Mouse (Mus musculus) cortical plate, adult 2 months (tissue): ENCODE data around the gene Myl3. TPM values are rescaled to one million over a fixed set of nuclear protein-coding genes. Genes with fewer than 3 reads are reported as not detected.

Experiments used
- H3K27ac ChIP-seq: fragments of 200-500 bp; 2 replicates; pipeline ENCODE4 v1.5.1; 2012; ENCODE audit warnings: low read length, control low read depth, inconsistent platforms; ENCODE audit not compliant: insufficient read depth
- H3K4me1 ChIP-seq: fragments of 200-500 bp; 2 replicates; pipeline ENCODE4 v1.6.1; 2011; ENCODE audit warnings: low read length; ENCODE audit not compliant: control insufficient read depth, insufficient read depth
- H3K4me3 ChIP-seq: fragments of 200-500 bp; 2 replicates; pipeline ENCODE4 v1.5.1; 2011; ENCODE audit warnings: mild to moderate bottlenecking, low read length, control low read depth; ENCODE audit not compliant: insufficient read depth
- CTCF ChIP-seq: fragments of 200-500 bp; IDR thresholded peaks from 2 replicates; pipeline ENCODE4 v1.5.1; 2011; ENCODE audit warnings: mild to moderate bottlenecking, control low read depth, low read length; ENCODE audit not compliant: insufficient read depth; ENCODE audit errors: extremely low read depth
- POLR2A ChIP-seq: fragments of 200-500 bp; IDR thresholded peaks from 2 replicates; pipeline ENCODE4 v1.6.1; 2011; ENCODE audit warnings: mild to moderate bottlenecking, low read length, control low read depth; ENCODE audit not compliant: insufficient read depth; ENCODE audit errors: extremely low read depth
- polyA plus RNA-seq: library from polyadenylated mRNA; depleted of rRNA; stranded (reverse); fragments of >200 nt; gene quantifications from 2 replicates; pipeline ENCODE4 v1.2.3, GENCODE M21; 2012

Myl3 gene
- polyA plus RNA-seq, 1 experiment, result 0.13 TPM

- TF ChIP-seq POLR2A (no peak), CTCF (no peak)
- H3K4me1 ChIP-seq, result no peaks in the 10 kb centered on the region
- no peak overlapping the region for H3K4me3 ChIP-seq
- no peak overlapping the region for H3K27ac ChIP-seq
Observed at GRCm38 (mm10) chr9:110757816-110758215, 16.2 kb downstream of the Myl3 start.

DNA sequence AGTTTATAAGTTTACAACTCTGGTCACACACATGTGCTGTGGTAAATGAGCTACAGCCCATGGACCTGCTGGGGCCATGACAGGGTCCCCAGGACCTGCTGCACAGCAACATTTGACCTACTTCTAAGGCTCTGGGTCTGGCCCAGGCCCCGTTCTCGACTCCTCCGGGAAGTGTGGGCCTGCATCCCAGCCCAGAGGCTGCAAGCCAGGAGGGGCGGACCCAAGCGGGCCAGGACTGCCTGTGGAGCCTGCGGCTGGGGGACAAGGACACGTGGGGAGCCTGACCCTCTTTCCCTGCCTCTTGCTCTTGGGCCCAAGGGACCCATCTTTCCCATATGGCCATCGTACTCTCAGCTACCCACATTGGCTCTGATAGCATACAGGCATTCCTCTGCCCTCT is 16.9 kb downstream of the Myl3 start:
- Histone ChIP-seq H3K27ac (no peak overlapping the region), H3K4me1 (no peaks in the 10 kb centered on the region), H3K4me3 (no peak overlapping the region)
- TF ChIP-seq POLR2A (no peak), CTCF (no peak)

DNA sequence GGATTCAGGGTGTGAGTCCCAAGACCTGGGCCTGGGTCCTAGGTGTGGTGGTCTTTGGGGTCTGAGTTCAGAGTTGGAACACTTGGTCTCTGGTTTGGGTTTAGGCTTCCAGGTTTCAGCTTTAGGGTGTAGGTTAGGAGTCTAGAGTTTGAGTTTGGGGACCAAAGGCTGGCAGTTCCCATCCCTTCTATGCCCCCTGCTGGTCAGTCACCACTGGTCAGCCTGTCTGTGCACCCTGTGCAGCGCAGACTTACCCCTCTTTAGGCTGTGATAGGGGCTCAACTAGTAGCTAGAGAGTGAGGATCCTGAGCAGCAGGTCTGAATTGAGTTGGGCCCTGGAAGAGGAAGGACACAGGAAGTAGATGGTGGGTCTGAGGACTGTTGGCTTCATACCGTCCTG is 17.6 kb downstream of the Myl3 start:
- H3K27ac ChIP-seq, result no peak overlapping the region
- H3K4me3 ChIP-seq, result no peak overlapping the region
- H3K4me1 ChIP-seq, result no peaks in the 10 kb centered on the region
- TF ChIP-seq POLR2A (no peak), CTCF (peak; percentile 50)

- no peak overlapping the region for H3K4me3 ChIP-seq
- TF ChIP-seq CTCF, result no peak
Observed at GRCm38 (mm10) chr9:110760886-110761285, 19.2 kb downstream of the Myl3 start.

DNA sequence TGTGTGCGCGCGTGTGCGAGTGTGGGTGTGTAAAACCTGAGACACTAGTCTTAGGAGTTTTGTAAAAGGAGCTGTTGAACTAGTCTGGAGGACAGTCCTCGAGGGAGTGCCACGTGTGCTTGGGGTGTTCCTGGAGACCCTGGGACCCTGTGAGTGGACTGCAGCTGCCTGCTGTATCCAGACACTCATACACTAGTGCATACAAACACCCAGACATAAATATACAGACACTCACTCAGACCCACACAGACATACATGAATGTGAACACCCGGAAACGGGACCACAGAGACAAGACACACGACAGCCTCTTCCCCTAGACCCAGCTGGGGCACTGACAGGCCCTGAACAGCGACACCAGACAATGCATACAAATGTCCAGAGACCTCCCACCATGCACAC is 21.1 kb downstream of the Myl3 start:
- Histone ChIP-seq H3K4me1 (no peaks in the 10 kb centered on the region), H3K27ac (no peak overlapping the region), H3K4me3 (no peak overlapping the region)
- no peak for TF ChIP-seq POLR2A
- no peak for TF ChIP-seq CTCF

More at GRCm38 (mm10) chr9:110760886-110761285, 19.2 kb downstream of the Myl3 start:
- no peaks in the 10 kb centered on the region for H3K4me1 ChIP-seq
- H3K27ac ChIP-seq, result no peak overlapping the region

DNA sequence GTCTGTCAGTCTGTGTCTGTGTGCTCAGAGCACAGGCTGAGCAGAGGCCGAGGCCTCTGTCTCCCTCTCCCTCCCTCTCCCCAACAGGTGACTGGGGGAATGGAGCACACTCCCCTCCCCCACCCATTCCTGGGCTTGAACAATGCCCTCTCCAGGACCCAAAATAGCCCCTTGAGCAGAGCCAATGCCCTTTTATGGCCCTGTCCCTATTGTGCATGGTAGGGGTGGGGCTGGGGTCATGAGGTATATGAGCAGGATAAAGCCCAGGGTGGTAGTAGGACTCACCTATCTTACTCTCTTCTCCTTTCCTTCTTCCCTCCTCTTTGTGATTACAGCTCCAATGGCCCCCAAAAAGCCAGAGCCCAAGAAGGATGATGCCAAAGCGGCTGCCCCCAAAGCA is 21.7 kb downstream of the Myl3 start:
- Histone ChIP-seq H3K4me1 (no peaks in the 10 kb centered on the region), H3K27ac (no peak overlapping the region), H3K4me3 (no peak overlapping the region)
- TF ChIP-seq CTCF (no peak), POLR2A (no peak)

GRCm38 (mm10) chr9:110772336-110772735 is 30.7 kb downstream of the Myl3 start:
- no peak for TF ChIP-seq CTCF
- TF ChIP-seq POLR2A, result no peak
- no peaks in the 10 kb centered on the region for H3K4me1 ChIP-seq
- no peak overlapping the region for H3K27ac ChIP-seq
- H3K4me3 ChIP-seq, result no peak overlapping the region

DNA sequence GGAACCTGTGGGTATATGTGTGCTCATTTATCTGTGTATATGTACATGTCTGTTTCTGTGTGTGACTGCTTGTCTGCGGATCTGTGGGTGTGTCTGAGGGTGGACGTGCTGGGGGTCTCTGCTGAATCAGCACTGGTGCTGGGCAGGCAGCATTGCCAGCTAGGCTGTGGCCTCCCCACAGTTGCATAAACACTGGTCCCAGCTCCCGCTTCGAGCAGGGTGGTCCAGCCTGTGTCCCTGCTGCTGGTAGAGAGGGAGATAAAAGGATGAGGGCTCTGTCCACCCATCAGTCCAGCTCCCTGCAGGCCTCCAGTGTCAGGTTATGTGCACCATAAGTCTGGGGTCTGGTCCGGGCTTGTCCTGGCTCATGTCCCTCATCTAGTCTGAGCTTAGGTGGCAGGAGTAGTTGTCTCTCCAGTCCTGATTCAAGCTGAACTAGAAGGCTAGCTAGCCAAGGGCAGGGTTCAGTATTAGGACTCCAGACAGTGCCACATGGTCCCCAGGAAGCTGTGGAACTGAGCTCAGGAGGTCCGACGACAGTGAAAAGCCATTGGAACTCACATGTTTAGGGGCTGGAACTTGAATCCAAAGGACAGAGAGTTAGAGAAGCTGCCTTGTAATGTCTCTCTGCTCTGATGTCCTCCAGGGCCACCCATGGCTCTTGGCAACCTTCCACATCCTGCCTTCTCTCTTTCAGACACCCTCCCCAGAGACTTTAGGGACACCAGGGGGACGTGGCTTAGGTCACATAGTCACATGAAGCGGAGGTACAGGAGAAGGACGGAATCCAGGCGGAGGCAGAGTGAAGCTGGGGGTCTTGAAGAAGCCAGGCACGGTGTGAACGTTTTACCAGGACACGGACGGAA is 33.0 kb downstream of the Myl3 start:
- no peak overlapping the region for H3K27ac ChIP-seq
- TF ChIP-seq CTCF, result no peak
- no peak for TF ChIP-seq POLR2A

GRCm38 (mm10) chr9:110775269-110776022 is 33.8 kb downstream of the Myl3 start:
- TF ChIP-seq POLR2A (no peak), CTCF (no peak)
- no peak overlapping the region for H3K4me3 ChIP-seq
- H3K4me1 ChIP-seq, result no peaks in the 10 kb centered on the region
- H3K27ac ChIP-seq, result no peak overlapping the region

More for the DNA sequence above, 33.0 kb downstream of the Myl3 start:
- no peaks in the 10 kb centered on the region for H3K4me1 ChIP-seq
- H3K4me3 ChIP-seq, result no peak overlapping the region

- Histone ChIP-seq H3K27ac (no peak overlapping the region), H3K4me3 (no peak overlapping the region), H3K4me1 (no peaks in the 10 kb centered on the region)
- no peak for TF ChIP-seq CTCF
- TF ChIP-seq POLR2A, result no peak
Observed at GRCm38 (mm10) chr9:110778100-110778499, 36.4 kb downstream of the Myl3 start.
